Mouse (Mus musculus) frontal cortex, adult 2 months (tissue): ENCODE data around the gene Vmn1r231. TPM values are rescaled to one million over a fixed set of nuclear protein-coding genes. Genes with fewer than 3 reads are reported as not detected.

Source experiments
- DNase-seq, 2 experiments: peaks; one replicate each; pipeline ENCODE4 v3.0.0; 2022; ENCODE audit warnings: low spot score in 1 of 2; ENCODE audit errors: extremely low spot score in 1 of 2
- polyA plus RNA-seq: library from polyadenylated mRNA; depleted of rRNA; stranded (reverse); fragments of >200 nt; gene quantifications from 2 replicates; pipeline ENCODE4 v1.2.3, GENCODE M21; 2012; rRNA removed

Gene Vmn1r231
- polyA plus RNA-seq: not detected in 2 replicates

DNA sequence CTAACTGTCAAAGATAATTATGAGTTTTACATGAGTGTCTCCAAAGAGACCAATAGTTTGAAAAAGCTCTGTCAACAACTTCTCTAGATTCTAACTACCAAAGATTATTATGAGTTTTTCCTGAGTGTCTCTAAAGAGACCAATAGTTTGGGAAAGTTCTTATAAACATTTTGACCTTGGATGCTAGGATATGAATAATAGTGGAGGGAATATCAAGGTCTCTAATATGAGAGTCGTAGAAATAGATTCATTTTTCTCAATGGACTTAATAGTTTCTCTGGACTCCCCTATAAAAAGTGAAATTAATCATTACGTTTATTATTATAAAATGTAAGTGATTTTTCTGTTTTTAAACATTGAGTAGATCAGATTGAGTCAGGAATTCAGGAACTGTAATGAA is at the start of gene Vmn1r231:
Gene Vmn1r231, minus strand, starts transcription at position 101 of the 400 bp plus-strand sequence.
- no peak for DNase-seq

DNA sequence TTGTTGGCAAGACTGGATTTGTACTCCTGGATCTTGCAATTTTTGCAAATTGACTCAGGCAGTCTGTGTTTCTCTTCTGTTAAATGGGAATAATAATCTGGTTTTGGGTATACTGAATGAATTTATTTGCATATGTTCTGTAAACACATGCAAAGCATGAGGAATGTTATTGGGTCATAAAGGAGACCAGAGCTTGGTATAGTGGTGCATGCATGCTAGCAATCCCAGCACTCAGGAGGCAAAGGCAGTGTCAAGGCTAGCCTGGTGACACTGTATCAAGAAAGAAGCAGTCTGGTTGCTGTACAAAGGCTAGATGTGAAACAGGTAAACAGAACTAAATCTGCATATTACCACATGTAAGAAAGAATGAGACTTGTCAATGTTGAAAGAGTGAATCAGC is 41.7 kb upstream of the Vmn1r231 start:
- no peak for DNase-seq

DNA sequence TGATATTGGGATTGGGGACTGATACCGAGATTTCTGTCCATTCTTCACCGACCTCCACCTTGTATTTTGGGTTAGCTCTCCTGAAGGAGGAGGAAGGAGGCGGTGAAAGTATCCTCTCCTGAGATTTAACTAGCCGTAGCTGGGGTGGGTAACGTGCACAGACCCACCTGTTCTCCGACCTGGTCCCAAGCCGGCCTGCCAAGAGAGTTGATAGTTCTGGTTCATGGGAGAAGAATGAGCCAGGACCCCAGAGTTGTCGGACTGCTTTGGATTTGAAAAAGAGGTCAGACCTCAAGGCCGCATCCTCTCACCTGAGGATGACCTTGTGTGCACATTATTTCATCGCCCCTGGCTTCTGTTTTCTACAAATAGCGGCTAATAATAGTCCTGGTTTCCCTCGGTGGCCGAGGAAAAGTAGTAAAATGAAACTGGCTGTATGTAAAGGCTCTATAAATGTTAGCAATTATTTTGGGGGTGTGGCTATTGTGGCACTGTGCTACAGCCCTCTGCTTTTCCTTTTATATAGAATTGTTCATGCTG is 41.2 kb upstream of the Vmn1r231 start:
- DNase-seq: peak in 1 of 2 experiments; percentile 16

DNA sequence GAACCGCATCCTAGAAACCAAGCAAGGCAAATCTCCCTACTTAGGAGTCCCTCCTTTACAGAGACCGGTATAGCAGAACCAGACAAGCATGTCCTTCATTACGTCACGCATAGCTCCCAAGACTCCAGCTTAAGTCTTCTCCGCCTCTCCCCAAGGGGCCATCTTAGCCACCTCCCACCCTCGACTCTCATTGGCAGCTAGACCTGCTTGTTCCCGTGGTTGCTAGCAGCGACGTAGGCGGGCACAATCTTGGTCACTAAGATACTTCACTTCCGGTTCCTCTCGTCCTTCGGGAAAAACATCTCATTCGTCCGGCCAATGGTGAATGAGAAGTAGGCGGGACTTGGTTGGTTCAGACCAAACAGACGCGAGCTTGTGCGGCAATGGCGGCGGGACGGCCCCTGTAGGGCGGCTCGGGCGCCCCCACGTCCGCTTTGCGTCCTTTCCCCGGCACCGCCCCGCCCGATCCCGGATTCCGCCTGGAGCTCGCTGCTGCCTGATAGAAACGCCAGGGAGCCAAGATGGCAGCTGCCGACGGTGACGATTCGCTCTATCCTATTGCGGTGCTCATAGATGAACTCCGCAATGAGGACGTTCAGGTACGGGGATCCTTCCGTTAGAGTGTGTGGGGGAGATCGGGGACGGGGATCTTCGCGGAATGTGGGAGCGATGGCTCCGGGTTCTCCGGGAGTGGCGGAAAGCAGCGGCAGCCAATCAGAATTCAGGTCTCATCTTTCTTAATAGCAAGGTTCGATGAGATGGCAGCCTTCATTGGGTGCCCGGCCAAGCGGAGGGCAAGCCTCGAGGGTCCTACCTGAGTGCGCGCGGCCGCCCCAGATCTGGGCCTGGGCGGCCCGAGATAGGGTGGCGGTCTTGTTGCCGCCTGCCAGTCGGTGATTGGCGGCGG is 40.3 kb upstream of the Vmn1r231 start, which contains the start of gene Ppp2r1a:
Gene Ppp2r1a, plus strand, starts transcription at position 327 of the 907 bp plus-strand sequence.
- peak; percentile 100 for DNase-seq

GRCm38 (mm10) chr17:20944226-20944625 is 39.3 kb upstream of the Vmn1r231 start:
- no peak for DNase-seq

- DNase-seq: no peak
Measured at GRCm38 (mm10) chr17:20919614-20920013, 14.7 kb upstream of the Vmn1r231 start, which contains the start of gene Vmn1r232. TSS of gene Vmn1r232 (minus strand) at chr17:20919714.

DNA sequence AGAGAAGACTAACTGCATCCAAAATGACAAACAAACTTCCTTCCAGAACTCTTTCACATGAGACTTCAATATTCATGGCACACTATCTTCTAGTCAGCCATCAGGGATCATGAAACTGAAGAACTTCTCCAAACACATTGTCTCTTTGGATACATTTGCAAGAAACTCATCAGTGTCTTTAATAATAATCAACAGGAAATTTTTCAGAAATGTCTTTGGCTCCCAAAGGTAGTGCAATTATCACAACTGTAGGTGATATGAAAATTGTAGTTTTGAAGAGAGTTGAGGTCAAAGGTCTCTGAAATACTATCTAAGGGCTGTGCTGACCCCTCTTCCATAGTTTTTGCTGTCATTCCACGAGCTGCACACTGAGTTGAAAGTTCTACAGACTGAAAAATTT is 64.7 kb downstream of the Vmn1r231 start, which contains the start of gene Vmn1r230:
Gene Vmn1r230, plus strand, starts transcription at position 301 of the 400 bp plus-strand sequence.
- DNase-seq: no peak

Other genes with a start within 250 kb of the Vmn1r231 start
- not detected in 2 replicates for gene Vmn1r226, start 222.2 kb downstream of the Vmn1r231 start, polyA plus RNA-seq
- not detected in 2 replicates for gene Vmn1r227, start 175.2 kb downstream of the Vmn1r231 start, polyA plus RNA-seq
- gene Vmn1r228, start 118.9 kb downstream of the Vmn1r231 start, polyA plus RNA-seq: not detected in 2 replicates
- not detected in 2 replicates for gene Vmn1r229, start 93.5 kb downstream of the Vmn1r231 start, polyA plus RNA-seq
- gene Vmn1r230, start 64.6 kb downstream of the Vmn1r231 start, polyA plus RNA-seq: not detected in 2 replicates
- not detected in 2 replicates for gene Vmn1r232, start 14.6 kb upstream of the Vmn1r231 start, polyA plus RNA-seq
- gene Ppp2r1a, start 40.2 kb upstream of the Vmn1r231 start, polyA plus RNA-seq: 558 and 595 TPM in 2 replicates
- gene Vmn1r233, start 91.4 kb upstream of the Vmn1r231 start, polyA plus RNA-seq: not detected in 2 replicates
- gene Zfp160, start 103.8 kb upstream of the Vmn1r231 start, polyA plus RNA-seq: 15.4 and 19.1 TPM in 2 replicates